Mouse (Mus musculus): ENCODE results near the gene Matn1. TPM values are rescaled to one million over a fixed set of nuclear protein-coding genes. Genes with fewer than 3 reads are reported as not detected.

The Matn1 gene
- polyA plus RNA-seq, 1 experiment = 0.23 TPM

DNA sequence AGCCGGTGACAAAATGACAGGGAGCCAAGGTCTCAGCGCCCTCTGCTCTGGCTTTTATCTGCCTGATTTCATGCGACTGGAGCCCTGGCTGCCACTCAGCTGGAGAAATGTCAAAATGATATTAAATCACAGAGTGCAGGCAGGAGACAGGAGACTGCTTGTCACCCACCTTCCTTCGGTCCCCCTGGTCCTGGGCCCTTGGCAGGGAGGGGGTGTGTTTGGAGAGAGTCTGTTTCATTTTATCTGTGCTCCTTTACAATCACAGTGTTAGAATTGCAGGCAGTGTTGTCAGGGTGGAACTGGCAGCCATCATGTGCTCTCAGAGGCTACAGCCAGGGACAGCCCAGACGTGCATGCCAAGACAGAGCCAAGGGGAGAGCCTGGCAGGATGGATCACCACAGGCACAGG is 28.2 kb downstream of the Matn1 start:
- TF ChIP-seq CTCF (IDR thresholded peaks at IDR 0.05; ENCODE audit: extremely low read depth, insufficient read depth, insufficient read length, insufficient replicate concordance) (no peak), POLR2A (IDR thresholded peaks at IDR 0.05; ENCODE audit: low read depth, low read length) (no peak)
- H3K4me3 ChIP-seq (ENCODE audit: extremely low read depth, insufficient read depth, insufficient read length) = no peak overlapping the region
- WGBS = 79% methylated on average over 5 of the region's 5 CpGs
- DNase-seq (ENCODE audit: low read depth in 1 of 2, low spot score in 2 of 2) = no peak
- no peaks in the 10 kb centered on the region for H3K4me1 ChIP-seq (ENCODE audit: control insufficient read depth, insufficient read depth, insufficient read length)
- no peaks in the 10 kb centered on the region for H3K27me3 ChIP-seq (ENCODE audit: control insufficient read depth, insufficient read depth, low read length)
- H3K27ac ChIP-seq (ENCODE audit: insufficient read depth, low read length) = no peak overlapping the region
- H3K36me3 ChIP-seq (ENCODE audit: control insufficient read depth, insufficient read depth, low read length) = no peaks in the 10 kb centered on the region

DNA sequence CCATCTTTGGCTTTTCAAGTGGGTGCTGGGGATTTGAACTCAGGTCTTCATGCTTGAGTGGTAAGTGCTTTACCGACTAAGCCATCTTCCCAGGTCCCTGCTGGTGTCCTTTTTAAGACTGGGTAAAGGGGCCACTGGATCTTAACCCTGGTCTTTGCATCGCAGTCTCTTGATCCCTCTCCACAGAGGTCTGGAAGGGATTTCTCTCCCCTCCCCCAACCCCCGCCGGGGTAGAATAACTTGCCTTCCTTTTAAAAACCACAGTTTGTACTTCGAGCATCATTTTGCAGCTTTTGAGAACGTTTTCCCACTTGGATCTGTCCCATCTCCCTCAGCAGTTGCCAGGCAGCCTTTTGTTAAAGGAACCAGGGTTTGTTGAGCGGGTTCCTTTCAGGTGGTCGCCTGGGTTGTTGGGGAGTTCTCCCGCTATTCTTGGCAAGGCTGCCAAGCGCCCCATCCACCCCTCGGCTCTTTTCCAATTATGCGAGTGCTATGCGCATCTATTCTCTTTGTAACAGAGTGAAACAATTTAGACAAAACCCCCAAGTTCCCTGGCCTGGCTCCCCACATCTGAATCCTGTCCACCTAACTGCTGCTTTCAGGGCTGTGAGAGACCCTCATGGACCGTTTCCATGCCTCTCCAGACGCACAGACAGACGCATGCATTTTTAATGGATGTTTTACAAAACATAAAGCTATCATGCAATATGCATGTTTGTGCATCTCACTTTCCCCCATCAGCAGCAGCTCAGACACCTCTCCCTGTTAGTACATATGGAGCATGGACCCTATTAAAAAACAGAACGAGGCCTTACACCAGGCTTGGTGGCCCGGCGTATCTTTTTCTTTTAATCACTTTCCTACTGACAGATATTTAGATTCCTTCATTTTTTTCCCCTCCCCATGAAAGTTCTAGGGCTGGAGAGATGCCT is 29.4 kb downstream of the Matn1 start:
- no peak for TF ChIP-seq POLR2A (IDR thresholded peaks at IDR 0.05; ENCODE audit: low read depth, low read length)
- no peak for TF ChIP-seq CTCF (IDR thresholded peaks at IDR 0.05; ENCODE audit: extremely low read depth, insufficient read depth, insufficient read length, insufficient replicate concordance)
- Histone ChIP-seq H3K4me3 (ENCODE audit: extremely low read depth, insufficient read depth, insufficient read length) (no peak overlapping the region), H3K27ac (ENCODE audit: insufficient read depth, low read length) (no peak overlapping the region), H3K27me3 (ENCODE audit: control insufficient read depth, insufficient read depth, low read length) (no peaks in the 10 kb centered on the region), H3K4me1 (ENCODE audit: control insufficient read depth, insufficient read depth, insufficient read length) (no peaks in the 10 kb centered on the region), H3K36me3 (ENCODE audit: control insufficient read depth, insufficient read depth, low read length) (no peaks in the 10 kb centered on the region)
- no peak for DNase-seq (ENCODE audit: low read depth in 1 of 2, low spot score in 2 of 2)
- WGBS = 80% methylated on average over 19 of the region's 19 CpGs

DNA sequence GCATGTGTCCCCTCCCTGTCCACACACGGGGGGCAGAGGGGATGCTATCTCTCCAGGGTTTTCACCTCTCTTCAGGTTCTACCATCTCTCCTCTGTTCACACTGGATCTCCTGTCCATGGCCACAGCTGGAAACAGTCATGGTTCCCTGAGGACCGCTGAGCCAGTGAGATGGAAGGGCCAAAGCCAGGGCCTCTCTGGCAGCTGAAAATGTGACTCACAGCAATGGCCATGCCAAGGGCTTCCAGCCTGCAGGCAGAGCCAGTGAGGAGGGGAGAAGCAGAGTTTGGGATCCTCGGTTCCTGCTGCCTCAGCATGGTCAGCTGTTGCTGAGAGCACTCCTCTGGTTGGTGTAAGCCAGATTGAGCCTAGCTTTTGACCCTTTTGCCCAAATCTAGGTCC is 34.8 kb downstream of the Matn1 start:
- no peaks in the 10 kb centered on the region for H3K27me3 ChIP-seq (ENCODE audit: control insufficient read depth, insufficient read depth, low read length)
- 79% methylated on average over 3 of the region's 3 CpGs for WGBS
- no peak for DNase-seq (ENCODE audit: low read depth in 1 of 2, low spot score in 2 of 2)
- no peak overlapping the region for H3K4me3 ChIP-seq (ENCODE audit: extremely low read depth, insufficient read depth, insufficient read length)
- H3K27ac ChIP-seq (ENCODE audit: insufficient read depth, low read length) = no peak overlapping the region
- no peak for TF ChIP-seq CTCF (IDR thresholded peaks at IDR 0.05; ENCODE audit: extremely low read depth, insufficient read depth, insufficient read length, insufficient replicate concordance)
- TF ChIP-seq POLR2A (IDR thresholded peaks at IDR 0.05; ENCODE audit: low read depth, low read length) = no peak
- H3K4me1 ChIP-seq (ENCODE audit: control insufficient read depth, insufficient read depth, insufficient read length) = no peaks in the 10 kb centered on the region
- no peaks in the 10 kb centered on the region for H3K36me3 ChIP-seq (ENCODE audit: control insufficient read depth, insufficient read depth, low read length)

DNA sequence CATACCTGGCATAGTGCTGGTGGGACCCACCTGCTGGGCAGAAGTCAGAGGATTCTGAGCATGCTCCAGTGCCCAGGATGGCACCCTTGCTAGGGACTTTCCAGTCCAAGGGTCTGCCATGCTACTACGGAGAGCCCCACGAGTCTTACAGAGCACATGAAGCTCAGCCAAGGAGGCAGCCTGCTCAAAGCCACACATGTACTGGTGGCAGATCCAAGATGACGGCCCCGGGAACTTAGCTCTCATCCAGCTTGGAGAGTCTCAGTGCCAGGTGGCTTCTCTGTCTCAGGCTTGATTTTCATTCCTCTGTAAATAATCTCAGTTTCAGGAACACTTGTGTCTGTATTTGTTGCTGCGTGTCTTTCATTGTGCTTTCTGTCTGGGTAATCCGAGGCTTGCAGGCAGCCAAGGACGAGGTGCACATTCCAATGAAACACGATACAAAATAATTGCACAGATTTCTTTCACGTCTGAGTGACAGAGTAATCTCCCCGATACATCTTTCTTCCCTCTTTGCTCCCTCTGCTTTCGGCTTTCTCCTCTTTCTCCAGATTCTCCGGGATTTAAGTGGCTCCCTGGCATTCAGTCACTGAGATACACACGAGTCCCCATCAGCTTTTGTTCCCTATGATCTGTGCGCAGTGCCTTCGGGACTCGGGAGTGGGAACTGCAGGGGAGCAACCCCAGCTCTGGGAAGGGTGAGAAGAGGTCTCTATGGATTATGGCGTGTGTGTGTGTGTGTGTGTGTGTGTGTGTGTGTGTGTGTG is 40.4 kb downstream of the Matn1 start:
- 79% methylated on average over 17 of the region's 17 CpGs for WGBS
- no peaks in the 10 kb centered on the region for H3K4me1 ChIP-seq (ENCODE audit: control insufficient read depth, insufficient read depth, insufficient read length)
- TF ChIP-seq CTCF (IDR thresholded peaks at IDR 0.05; ENCODE audit: extremely low read depth, insufficient read depth, insufficient read length, insufficient replicate concordance) = no peak
- no peak for TF ChIP-seq POLR2A (IDR thresholded peaks at IDR 0.05; ENCODE audit: low read depth, low read length)
- H3K36me3 ChIP-seq (ENCODE audit: control insufficient read depth, insufficient read depth, low read length) = no peaks in the 10 kb centered on the region
- no peak for DNase-seq (ENCODE audit: low read depth in 1 of 2, low spot score in 2 of 2)
- H3K4me3 ChIP-seq (ENCODE audit: extremely low read depth, insufficient read depth, insufficient read length) = no peak overlapping the region
- H3K27ac ChIP-seq (ENCODE audit: insufficient read depth, low read length) = no peak overlapping the region
- no peaks in the 10 kb centered on the region for H3K27me3 ChIP-seq (ENCODE audit: control insufficient read depth, insufficient read depth, low read length)

DNA sequence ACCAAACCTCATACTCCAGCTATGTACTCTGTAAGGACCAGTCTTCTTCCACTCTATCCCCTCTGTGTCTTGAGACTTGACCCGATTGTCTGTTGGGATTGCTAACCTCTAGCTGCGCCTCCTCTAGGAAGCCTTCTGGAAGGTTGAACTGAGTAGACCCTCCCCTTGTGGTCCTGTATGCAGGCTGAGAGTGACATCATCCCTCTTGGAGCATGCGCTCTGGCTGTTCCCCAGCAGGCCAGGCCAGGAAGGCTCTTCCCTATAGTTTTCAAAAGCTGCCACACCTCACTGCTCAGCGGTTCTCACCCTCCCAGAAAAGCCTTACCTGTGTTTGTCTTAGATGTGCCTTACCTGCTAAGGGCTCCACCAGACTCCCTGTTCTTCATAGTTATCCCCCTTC is 42.9 kb downstream of the Matn1 start:
- H3K36me3 ChIP-seq (ENCODE audit: control insufficient read depth, insufficient read depth, low read length) = no peaks in the 10 kb centered on the region
- DNase-seq (ENCODE audit: low read depth in 1 of 2, low spot score in 2 of 2) = no peak
- TF ChIP-seq CTCF (IDR thresholded peaks at IDR 0.05; ENCODE audit: extremely low read depth, insufficient read depth, insufficient read length, insufficient replicate concordance) (no peak), POLR2A (IDR thresholded peaks at IDR 0.05; ENCODE audit: low read depth, low read length) (no peak)
- H3K4me1 ChIP-seq (ENCODE audit: control insufficient read depth, insufficient read depth, insufficient read length) = no peaks in the 10 kb centered on the region
- no peak overlapping the region for H3K4me3 ChIP-seq (ENCODE audit: extremely low read depth, insufficient read depth, insufficient read length)
- WGBS = 86% methylated on average over 4 of the region's 4 CpGs
- H3K27ac ChIP-seq (ENCODE audit: insufficient read depth, low read length) = no peak overlapping the region
- no peaks in the 10 kb centered on the region for H3K27me3 ChIP-seq (ENCODE audit: control insufficient read depth, insufficient read depth, low read length)

DNA sequence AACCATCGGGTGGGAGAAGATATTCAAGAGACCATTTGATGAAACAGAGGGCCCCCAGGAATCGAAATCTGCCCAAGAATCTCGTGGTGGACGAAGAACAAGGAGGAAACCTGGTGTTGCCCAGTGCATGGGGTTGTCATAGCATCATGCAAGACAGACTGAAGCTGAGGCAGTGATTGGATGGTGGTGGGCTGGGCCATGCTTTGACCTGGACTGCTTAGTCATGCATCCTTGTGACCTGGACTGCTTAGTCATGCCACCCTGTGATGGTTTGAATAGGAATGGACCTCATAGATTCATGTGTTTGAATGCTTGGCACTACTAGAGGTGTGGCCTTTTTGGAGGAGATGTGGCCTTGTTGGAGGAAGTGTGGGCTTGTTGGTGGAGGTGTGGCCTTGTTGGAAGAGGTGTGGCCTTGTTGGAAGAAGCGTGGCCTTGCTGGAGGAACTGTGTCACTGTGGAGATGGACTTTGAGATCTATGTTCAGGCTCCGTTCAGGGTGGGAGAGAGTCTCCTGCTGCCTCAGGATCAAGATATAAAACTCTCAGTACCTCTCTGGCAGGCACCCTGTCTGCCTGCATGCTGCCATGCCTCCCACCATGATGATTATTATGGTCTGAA is 44.1 kb downstream of the Matn1 start:
- Histone ChIP-seq H3K36me3 (ENCODE audit: control insufficient read depth, insufficient read depth, low read length) (no peaks in the 10 kb centered on the region), H3K27ac (ENCODE audit: insufficient read depth, low read length) (no peak overlapping the region), H3K27me3 (ENCODE audit: control insufficient read depth, insufficient read depth, low read length) (no peaks in the 10 kb centered on the region), H3K4me1 (ENCODE audit: control insufficient read depth, insufficient read depth, insufficient read length) (no peaks in the 10 kb centered on the region), H3K4me3 (ENCODE audit: extremely low read depth, insufficient read depth, insufficient read length) (no peak overlapping the region)
- TF ChIP-seq CTCF (IDR thresholded peaks at IDR 0.05; ENCODE audit: extremely low read depth, insufficient read depth, insufficient read length, insufficient replicate concordance) (no peak), POLR2A (IDR thresholded peaks at IDR 0.05; ENCODE audit: low read depth, low read length) (no peak)
- no peak for DNase-seq (ENCODE audit: low read depth in 1 of 2, low spot score in 2 of 2)
- WGBS = 60% methylated on average over 6 of the region's 6 CpGs
